Mouse (Mus musculus): ENCODE data around the gene Dstn.

DNA sequence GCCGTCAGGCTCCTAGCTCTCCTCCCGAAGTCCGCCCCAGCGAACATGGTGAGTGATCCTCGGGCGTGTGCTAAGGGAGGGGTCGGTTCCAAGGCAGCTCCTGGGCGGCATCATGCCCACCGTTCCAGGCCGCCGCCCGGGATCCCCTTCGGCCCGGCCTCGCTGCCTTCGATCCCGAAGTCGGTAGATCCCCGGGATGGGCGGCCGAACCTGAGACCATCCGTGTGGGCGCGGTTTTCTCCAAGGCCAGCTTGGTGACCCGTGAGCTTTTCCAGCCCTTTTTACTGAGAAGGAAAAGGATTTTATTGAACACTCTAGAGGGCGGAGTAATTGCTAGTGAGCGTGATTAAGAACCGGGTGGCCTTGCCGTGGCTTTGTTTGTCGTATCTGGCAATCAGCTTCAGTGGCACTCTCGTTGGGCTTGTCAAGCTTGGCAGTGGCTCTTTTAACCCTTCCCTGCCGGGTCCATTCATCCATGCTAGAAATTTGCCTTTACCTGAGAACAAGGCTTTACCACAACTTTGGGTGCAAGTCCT lies 548 bp downstream of the Dstn start:
- no peak for TF ChIP-seq CTCF (IDR thresholded peaks at IDR 0.05; ENCODE audit: insufficient read depth, low read depth, low read length)
- TF ChIP-seq POLR2A (IDR thresholded peaks at IDR 0.05; ENCODE audit: insufficient read depth, low read depth, low read length), result no peak

Measured in olfactory bulb, adult 2 months (tissue).